Mouse (Mus musculus): ENCODE measurements at regions not wholly inside any gene's neighbourhood (a gene's known extent, or its start where the extent isn't known, plus 50 kb on each side); places are given as distances from the start of the nearest gene placed in this dataset.
A peak's percentile ranks its signal among the peaks of the same experiment; 100 is the strongest.

DNA sequence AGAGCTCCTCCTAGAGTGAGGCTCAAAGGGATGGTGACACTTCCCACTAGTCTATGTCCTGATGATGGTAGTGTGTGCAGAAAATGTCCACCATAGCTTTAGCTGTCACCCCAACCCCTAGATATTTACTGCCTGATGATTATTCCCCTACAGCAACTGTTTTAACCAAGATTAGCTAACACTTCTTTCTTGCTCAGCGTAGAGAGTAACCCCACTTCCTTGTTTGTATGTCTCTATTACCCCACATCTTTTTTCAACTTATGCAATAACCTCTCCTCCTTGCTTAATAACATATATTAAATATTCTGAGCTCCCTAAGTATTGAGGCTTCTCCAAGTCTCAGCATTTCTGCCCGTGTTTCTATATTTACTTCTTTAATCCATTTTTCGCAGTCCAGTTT, 404.2 kb upstream of the Cntn3 start:
- ATAC-seq (ENCODE audit: insufficient number of reproducible peaks, low FRiP score, low TSS enrichment) = no peak

GRCm38 (mm10) chr6:103023326-103023725, 450.4 kb upstream of the Cntn3 start:
- no peak for ATAC-seq (ENCODE audit: insufficient number of reproducible peaks, low FRiP score, low TSS enrichment)

- no peak for ATAC-seq (ENCODE audit: insufficient number of reproducible peaks, low FRiP score, low TSS enrichment)
Measured at GRCm38 (mm10) chr6:103024006-103024405, 451.1 kb upstream of the Cntn3 start.

- ATAC-seq (ENCODE audit: insufficient number of reproducible peaks, low FRiP score, low TSS enrichment) = no peak
Measured at GRCm38 (mm10) chr6:103028150-103028549, 455.2 kb upstream of the Cntn3 start.

DNA sequence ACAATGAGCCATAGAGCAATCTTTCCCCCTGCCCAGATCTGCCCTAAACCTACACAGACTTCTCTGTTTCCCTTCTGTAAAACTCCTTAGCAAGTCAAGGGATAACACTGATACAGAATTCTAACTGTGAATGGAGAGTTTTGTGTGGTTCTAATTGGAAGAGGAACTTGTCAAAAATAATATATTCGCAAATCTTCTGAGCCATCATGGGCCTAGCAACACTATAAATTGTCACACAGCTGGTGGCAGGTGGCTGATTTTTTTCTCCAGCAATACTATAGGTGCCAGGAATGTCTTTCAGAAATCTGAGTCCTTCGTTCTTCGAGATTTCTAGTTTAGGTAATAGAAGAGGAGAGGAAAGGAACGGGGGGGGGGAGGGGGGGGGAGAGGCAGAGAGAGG, 460.5 kb upstream of the Cntn3 start:
- ATAC-seq (ENCODE audit: insufficient number of reproducible peaks, low FRiP score, low TSS enrichment) = no peak

GRCm38 (mm10) chr6:103033919-103034318, 461.0 kb upstream of the Cntn3 start:
- no peak for ATAC-seq (ENCODE audit: insufficient number of reproducible peaks, low FRiP score, low TSS enrichment)

DNA sequence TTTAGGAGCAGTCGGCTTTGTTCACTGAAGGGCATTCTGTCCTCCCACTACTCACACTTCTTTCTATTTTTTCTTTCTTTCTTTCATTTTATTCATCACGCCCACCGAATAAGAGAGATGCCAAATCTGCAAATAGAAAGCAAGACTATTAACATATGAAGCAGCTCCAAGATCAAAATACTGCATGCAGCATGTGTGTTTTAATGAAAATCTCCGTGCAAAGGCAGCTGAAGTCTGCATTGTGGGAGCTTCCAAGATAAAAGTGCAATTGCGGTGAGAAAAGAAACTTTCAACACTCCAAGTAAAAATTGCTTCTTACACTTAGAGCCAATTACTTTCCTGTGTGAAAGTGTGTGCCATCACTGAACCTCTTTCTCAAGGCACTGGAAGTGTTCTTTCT, 449.8 kb upstream of the Chl1 start:
- no peak for ATAC-seq (ENCODE audit: insufficient number of reproducible peaks, low FRiP score, low TSS enrichment)

DNA sequence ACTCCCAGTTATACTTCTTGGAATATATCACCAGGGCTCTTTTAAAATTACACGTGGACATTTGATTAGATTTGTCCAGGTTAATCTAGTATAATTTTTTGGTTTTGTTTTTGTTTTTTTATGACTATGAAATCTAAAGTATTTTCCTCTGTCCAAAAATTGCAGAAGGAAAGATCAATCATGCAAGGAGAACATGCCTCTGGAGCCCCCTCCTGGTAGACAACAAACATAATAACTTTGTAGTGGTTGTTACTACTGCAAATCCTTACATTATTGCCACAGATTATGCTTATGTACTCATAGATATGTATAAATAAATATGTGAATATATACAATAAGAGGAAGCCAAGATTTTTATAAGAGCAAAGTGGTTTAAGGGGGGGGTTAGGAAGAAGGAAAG, 404.2 kb upstream of the Chl1 start:
- no peak for ATAC-seq (ENCODE audit: insufficient number of reproducible peaks, low FRiP score, low TSS enrichment)

DNA sequence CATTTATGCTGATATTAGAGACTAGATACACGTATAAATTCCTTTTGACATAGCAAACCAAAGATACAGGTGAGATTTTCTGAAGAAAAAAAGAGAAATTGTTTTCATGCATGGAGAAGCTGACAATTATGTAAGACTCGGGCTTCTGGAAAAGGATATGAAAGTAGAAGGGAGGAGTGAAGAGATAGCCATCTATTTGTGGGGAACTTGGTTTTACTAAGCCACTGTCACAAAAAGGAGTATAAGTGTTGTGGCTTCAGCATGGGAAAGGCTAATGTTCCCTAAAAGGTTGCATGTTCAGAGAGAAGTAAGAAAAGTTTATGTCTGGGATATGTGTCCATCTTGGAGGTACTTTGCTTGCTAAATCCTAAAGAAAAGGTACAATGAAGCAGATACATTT, 390.8 kb upstream of the Chl1 start:
- no peak for ATAC-seq (ENCODE audit: insufficient number of reproducible peaks, low FRiP score, low TSS enrichment)

- ATAC-seq (ENCODE audit: insufficient number of reproducible peaks, low FRiP score, low TSS enrichment) = no peak
Measured at GRCm38 (mm10) chr6:103140851-103141250, 369.5 kb upstream of the Chl1 start.

GRCm38 (mm10) chr6:103177851-103178250, 332.5 kb upstream of the Chl1 start:
- ATAC-seq (ENCODE audit: insufficient number of reproducible peaks, low FRiP score, low TSS enrichment) = no peak

GRCm38 (mm10) chr6:103183355-103183754, 327.0 kb upstream of the Chl1 start:
- ATAC-seq (ENCODE audit: insufficient number of reproducible peaks, low FRiP score, low TSS enrichment) = no peak

- ATAC-seq (ENCODE audit: insufficient number of reproducible peaks, low FRiP score, low TSS enrichment) = no peak
Measured at GRCm38 (mm10) chr6:103196838-103197237, 313.5 kb upstream of the Chl1 start.

DNA sequence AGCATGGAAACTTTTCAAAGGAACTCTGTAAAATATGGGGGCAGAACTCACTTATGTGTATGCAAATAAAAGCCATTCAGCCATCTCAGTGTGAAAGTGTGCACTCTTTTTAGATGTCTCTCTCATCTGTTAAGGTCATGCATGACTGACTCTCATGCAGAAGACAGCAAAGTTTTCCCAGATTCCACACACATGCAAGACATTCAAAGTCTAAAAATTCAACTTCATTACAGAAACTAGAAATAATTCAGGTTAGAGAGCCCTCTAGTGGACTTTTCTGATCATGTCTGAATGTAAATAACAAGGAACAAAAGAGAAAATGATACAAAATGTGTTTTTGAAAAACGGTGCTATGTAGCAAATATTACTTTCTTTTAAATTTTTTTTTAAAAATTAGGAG, 308.8 kb upstream of the Chl1 start:
- ATAC-seq (ENCODE audit: insufficient number of reproducible peaks, low FRiP score, low TSS enrichment) = no peak

GRCm38 (mm10) chr6:103209202-103209601, 301.2 kb upstream of the Chl1 start:
- no peak for ATAC-seq (ENCODE audit: insufficient number of reproducible peaks, low FRiP score, low TSS enrichment)

GRCm38 (mm10) chr6:103213160-103213559, 297.2 kb upstream of the Chl1 start:
- no peak for ATAC-seq (ENCODE audit: insufficient number of reproducible peaks, low FRiP score, low TSS enrichment)

DNA sequence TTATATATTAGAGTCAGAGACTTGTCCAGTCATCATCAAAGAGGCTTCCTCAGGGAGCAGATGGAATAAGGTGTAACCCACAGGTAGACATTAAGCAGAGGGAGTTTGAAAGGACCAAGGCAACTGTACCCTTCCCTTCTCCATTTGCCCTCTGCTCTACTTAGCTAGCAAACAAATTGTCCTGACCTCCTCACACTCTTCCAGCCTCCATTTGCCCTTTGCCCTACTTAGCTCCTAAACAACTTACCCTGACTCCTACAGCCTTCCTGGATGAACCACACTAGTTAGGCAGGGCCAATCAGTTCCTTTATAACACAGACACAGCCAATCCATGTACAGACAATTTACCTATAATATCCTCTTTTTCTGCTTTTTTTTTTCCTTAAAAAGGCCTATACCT, 273.5 kb upstream of the Chl1 start:
- ATAC-seq (ENCODE audit: insufficient number of reproducible peaks, low FRiP score, low TSS enrichment) = no peak

DNA sequence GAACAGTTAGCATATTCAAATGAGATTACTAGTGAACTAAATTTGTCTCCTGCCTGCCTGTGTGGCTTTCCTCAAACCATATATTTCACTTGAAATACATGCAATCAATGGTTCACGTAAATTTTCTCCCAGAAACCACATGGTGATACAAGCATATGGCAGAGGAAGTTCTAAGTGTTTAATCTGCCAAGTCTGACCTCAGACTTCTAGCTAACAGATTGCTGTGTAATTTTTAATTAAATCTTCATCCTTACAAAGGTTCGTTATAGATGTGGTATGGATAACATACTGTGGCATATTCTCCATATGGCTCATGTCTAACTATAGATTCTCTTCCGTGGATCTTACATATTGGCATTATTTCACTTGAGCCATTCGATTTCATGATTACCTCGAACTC, 241.4 kb upstream of the Chl1 start:
- ATAC-seq (ENCODE audit: insufficient number of reproducible peaks, low FRiP score, low TSS enrichment) = peak; percentile 69

DNA sequence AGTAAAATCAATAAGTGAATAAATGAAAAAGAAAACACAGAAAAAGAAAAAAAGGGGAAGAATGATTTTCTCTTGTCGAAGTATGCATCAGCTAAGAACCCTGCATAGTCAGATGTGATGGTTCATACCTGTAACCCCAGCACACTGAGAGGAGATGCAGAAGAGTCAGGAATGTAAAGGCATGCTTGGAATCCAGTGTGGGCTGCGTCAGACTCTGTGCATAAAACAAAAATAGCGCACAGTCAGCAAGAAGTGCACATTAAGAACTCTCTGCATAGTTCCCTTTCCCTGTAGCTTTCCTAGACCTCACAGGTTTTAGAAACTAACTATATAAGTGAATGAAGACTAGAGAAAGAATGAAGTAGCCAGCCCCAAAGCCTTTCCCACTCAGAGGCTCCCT, 238.2 kb upstream of the Chl1 start:
- ATAC-seq (ENCODE audit: insufficient number of reproducible peaks, low FRiP score, low TSS enrichment) = no peak

GRCm38 (mm10) chr6:103275071-103275470, 235.3 kb upstream of the Chl1 start:
- ATAC-seq (ENCODE audit: insufficient number of reproducible peaks, low FRiP score, low TSS enrichment) = no peak

DNA sequence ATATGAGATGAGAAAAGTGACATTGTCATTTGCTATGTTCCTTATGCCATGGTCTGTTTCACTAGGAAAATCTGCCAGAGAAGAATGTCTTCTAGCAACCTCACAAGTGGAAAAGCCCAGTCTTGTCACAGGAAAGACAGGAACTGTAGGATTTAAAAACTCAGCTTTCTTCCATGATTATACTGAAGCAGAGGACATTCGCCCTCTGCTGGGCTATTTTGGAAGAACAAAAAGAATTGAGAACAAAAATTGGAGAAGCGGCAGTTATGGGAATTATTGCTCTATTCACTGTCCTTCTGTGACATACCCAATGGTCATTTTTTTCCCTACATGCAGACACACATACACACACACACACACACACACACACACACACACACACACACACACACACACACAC, 234.9 kb upstream of the Chl1 start:
- 0 out of 2 replicates have a peak, but pooled peaks have one; percentile 26 for ATAC-seq (ENCODE audit: insufficient number of reproducible peaks, low FRiP score, low TSS enrichment)

DNA sequence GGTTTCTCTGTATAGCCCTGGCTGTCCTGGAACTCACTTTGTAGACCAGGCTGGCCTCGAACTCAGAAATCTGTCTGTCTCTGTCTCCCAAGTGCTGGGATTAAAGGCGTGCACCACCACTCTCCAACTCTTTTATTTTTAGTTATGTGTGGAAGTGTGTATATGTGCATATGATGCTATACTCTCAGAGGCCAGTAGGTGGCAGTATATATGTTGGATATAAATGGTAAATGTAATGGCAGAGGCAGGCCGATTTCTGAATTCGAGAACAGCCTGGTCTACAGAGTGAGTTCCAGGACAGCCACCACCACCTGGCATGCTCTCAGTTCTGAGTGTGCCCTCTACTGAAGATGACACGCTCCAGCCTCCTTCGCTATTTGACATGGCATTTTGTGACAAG, 214.4 kb upstream of the Chl1 start:
- no peak for ATAC-seq (ENCODE audit: insufficient number of reproducible peaks, low FRiP score, low TSS enrichment)

Data from cerebellum, adult (tissue).